Mouse (Mus musculus): ENCODE measurements at regions not wholly inside any gene's neighbourhood (a gene's known extent, or its start where the extent isn't known, plus 50 kb on each side); places are given as distances from the start of the nearest gene placed in this dataset.

DNA sequence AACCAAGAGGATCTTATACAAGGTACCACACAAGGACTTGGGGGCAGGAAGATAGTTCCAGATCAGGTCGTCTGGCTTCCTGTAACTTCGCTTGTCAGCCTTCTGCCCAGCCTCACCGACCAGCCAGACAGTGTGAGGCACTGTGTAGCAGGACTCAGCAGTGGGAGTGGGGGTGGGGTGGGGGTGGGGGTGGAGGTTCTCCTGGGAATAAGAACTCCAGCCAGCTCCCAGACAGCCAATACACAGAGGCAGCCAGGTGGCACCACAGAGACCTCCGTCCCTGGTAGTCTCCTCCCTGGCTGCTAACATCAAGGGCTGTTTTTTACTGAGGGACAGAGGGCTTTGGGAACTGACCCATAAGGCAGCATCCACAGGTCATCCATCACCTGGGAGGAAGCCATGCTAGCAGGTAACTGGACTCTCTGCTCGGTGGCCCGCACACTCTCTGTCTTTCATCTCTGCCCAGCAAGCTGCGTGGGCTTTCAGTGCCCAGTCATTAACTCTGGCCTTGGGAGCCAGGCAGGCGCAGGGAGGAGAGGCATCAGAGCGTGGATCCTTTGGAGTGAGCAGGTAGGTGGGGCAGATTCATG lies 60.3 kb upstream of the Wnt4 start:
- Histone ChIP-seq H3K4me3 (no peak overlapping the region), H3K27me3 (ENCODE audit: insufficient read depth, poor library complexity, severe bottlenecking) (no peaks in the 10 kb centered on the region), H3K9me3 (0 out of 2 replicates have a peak, but pooled peaks cover 5% of the 10 kb centered on the region), H3K27ac (peak overlapping the region; percentile 12; the same call in 1 of the 2 replicates), H3K4me1 (peaks cover 34% of the 10 kb centered on the region), H3K36me3 (no peaks in the 10 kb centered on the region)
- DNase-seq (ENCODE audit: low spot score) = no peak
- WGBS = 59% methylated on average over 9 of the region's 9 CpGs

DNA sequence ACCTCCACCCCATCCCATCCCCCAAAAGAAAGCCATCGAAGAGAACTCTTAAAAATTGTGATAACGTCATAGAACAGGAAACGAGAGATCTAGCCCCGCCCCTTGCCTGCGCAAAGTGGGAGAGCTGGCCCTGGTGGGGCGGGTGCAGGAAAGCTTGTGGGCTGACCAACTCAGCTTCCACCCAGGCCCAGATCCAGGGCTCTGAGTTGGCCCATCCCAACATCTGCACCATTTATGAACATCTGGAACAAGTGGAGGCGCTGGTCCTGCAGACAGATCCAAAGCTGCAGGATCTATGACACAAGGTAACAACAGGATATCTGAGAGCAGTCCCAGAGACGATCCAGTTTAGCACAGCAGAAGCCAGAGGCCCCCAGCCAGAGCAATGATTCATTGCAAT lies 62.7 kb upstream of the Wnt4 start:
- no peak for DNase-seq (ENCODE audit: low spot score)
- Histone ChIP-seq H3K4me1 (peaks cover 44% of the 10 kb centered on the region), H3K36me3 (no peaks in the 10 kb centered on the region), H3K4me3 (no peak overlapping the region), H3K27ac (no peak overlapping the region), H3K9me3 (no peaks in the 10 kb centered on the region), H3K27me3 (ENCODE audit: insufficient read depth, poor library complexity, severe bottlenecking) (peaks cover 12% of the 10 kb centered on the region; the same call in 1 of the 2 replicates)
- WGBS = 76% methylated on average over 8 of the region's 8 CpGs

DNA sequence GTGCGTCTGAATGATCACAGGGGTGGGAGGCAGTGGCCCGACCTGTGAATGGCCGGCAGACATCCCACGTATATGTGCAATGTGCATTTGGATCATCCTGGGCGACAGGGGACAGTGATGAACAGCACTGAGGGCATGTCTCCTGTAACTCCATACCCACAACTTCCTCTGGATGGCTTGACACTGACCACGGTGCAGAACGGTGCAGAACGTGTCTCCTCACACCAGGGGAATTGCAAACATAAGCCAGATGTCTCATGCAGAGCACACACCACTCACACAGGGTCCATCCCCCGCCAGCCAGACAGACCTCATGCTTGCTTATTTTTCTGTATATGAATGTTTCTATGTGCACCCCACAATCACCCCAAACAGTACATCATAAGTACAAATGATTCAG lies 64.4 kb upstream of the Wnt4 start:
- Histone ChIP-seq H3K27me3 (ENCODE audit: insufficient read depth, poor library complexity, severe bottlenecking) (peaks cover 12% of the 10 kb centered on the region; the same call in 1 of the 2 replicates), H3K27ac (no peak overlapping the region), H3K9me3 (no peaks in the 10 kb centered on the region), H3K4me1 (peaks cover 49% of the 10 kb centered on the region), H3K4me3 (no peak overlapping the region), H3K36me3 (no peaks in the 10 kb centered on the region)
- WGBS = 63% methylated on average over 9 of the region's 9 CpGs
- DNase-seq (ENCODE audit: low spot score) = no peak

DNA sequence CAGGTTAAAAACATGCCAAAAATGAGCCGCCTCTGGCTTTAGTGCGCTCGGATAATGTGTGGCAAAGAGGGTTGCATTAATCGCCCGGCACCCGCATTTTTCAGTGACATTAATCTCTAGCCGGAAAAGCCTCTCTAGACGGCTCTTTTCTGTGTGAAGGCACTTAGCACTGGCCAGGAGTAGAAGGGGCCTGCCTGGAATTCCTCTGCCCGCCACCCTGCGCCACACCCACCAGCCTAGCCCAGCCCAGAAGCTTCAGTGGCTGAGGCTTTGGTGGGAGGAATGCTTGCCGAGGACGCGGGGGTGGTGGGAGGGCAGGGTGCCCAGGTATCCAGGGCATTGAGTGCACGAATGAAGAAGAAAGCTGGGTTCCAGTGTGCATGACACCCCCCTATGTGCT lies 65.2 kb upstream of the Wnt4 start:
- Histone ChIP-seq H3K4me3 (peak overlapping the region; percentile 31), H3K4me1 (peaks cover 50% of the 10 kb centered on the region), H3K27me3 (ENCODE audit: insufficient read depth, poor library complexity, severe bottlenecking) (peaks cover 12% of the 10 kb centered on the region; the same call in 1 of the 2 replicates), H3K9me3 (no peaks in the 10 kb centered on the region), H3K27ac (peak overlapping the region; percentile 39; the same call in 1 of the 2 replicates), H3K36me3 (no peaks in the 10 kb centered on the region)
- DNase-seq (ENCODE audit: low spot score) = peak; percentile 81
- WGBS = 29% methylated on average over 14 of the region's 14 CpGs

DNA sequence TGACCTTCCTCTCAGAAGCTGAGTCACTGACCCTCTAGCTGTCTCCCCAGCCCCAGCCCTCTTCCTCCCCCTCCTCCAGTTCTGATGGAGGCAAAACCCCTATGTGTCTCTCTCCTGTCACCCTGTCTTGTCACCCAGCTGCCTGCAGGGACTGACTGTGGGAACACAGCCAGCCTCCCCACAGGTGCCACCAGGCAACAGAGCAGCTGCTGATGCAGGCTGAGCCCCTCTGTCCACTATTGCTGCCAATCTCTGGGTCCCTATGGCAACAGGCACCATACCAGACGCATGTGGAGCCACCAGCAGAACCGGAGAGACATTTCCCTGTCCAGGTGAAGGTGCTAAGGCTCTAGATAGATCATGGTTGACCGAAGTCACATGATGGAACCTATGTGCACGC lies 66.0 kb upstream of the Wnt4 start:
- Histone ChIP-seq H3K27me3 (ENCODE audit: insufficient read depth, poor library complexity, severe bottlenecking) (peaks cover 12% of the 10 kb centered on the region; the same call in 1 of the 2 replicates), H3K4me3 (no peak overlapping the region), H3K9me3 (no peaks in the 10 kb centered on the region), H3K27ac (peak overlapping the region; percentile 39), H3K36me3 (no peaks in the 10 kb centered on the region), H3K4me1 (peaks cover 46% of the 10 kb centered on the region)
- no peak for DNase-seq (ENCODE audit: low spot score)
- WGBS = 69% methylated on average over 4 of the region's 4 CpGs

DNA sequence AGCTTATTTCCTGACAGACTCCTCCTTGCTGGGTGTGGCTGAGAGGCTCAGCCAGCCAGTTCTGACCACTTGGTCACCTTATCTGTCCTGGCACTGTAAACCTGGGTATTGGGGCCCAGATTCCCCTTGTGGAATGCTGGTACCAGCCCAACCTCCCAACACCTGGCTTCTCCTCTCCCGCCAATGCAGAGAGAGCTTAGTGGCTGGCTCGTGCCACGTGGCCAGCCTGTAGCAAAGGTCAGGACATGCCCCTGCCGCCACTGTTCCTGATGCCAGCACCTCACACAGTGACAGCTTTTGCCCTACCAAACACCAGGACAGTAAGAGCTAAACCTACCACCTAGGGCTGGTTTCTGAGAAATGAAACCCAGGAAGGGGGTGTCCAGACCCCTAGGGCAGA lies 66.8 kb upstream of the Wnt4 start:
- Histone ChIP-seq H3K36me3 (no peaks in the 10 kb centered on the region), H3K4me1 (peaks cover 48% of the 10 kb centered on the region), H3K27ac (no peak overlapping the region), H3K9me3 (no peaks in the 10 kb centered on the region), H3K27me3 (ENCODE audit: insufficient read depth, poor library complexity, severe bottlenecking) (peaks cover 12% of the 10 kb centered on the region; the same call in 1 of the 2 replicates), H3K4me3 (no peak overlapping the region)
- WGBS = 77% methylated on average over 4 of the region's 4 CpGs
- DNase-seq (ENCODE audit: low spot score) = no peak

DNA sequence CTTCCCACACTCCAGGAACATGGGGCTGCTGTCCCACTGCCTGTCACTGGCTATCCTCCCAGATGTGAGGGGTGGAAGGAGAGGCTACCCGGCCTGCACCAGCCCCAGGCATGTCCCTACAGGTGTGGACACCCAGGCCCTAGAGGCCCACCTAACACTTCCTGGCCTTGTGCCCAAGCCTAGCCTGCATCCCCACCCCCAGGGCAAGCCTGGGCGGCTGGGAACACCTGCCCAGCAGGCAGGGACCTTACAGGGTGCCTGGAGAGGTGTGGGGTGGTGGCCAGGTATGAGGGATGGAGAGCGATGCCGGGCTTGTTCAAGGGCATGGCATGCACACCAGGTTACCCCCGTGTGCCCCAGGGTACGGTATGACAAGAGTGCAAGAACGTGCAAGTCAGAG lies 76.3 kb upstream of the Wnt4 start:
- no peak for DNase-seq (ENCODE audit: low spot score)
- Histone ChIP-seq H3K27ac (no peak overlapping the region), H3K4me1 (peaks cover 13% of the 10 kb centered on the region), H3K4me3 (no peak overlapping the region), H3K36me3 (no peaks in the 10 kb centered on the region), H3K27me3 (ENCODE audit: insufficient read depth, poor library complexity, severe bottlenecking) (peaks cover 54% of the 10 kb centered on the region), H3K9me3 (no peaks in the 10 kb centered on the region)
- WGBS = 79% methylated on average over 7 of the region's 7 CpGs

DNA sequence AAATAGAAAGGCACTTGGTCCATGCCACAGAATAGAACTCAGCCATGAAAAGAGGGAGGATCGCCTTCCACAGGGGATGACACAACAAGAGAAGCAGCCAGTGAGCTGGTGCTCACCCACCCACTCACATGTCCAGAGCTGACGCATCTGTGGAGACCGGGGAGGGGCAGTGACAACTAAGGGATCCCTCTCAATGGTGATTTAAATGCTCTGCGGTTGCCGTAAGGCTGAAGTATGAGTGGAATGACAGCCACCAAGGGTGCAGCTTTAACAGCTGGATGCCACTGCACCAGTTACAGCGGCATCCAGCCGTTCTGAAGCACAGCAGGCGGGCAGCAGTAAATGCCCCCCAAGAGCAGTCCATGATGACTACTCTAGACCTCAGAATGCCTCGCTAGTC lies 76.9 kb upstream of the Wnt4 start:
- H3K4me1 ChIP-seq = peaks cover 10% of the 10 kb centered on the region
- no peaks in the 10 kb centered on the region for H3K36me3 ChIP-seq
- H3K9me3 ChIP-seq = no peaks in the 10 kb centered on the region
- H3K27me3 ChIP-seq (ENCODE audit: insufficient read depth, poor library complexity, severe bottlenecking) = peaks cover 54% of the 10 kb centered on the region
- DNase-seq (ENCODE audit: low spot score) = no peak
- H3K4me3 ChIP-seq = no peak overlapping the region
- 61% methylated on average over 9 of the region's 9 CpGs for WGBS
- H3K27ac ChIP-seq = no peak overlapping the region

DNA sequence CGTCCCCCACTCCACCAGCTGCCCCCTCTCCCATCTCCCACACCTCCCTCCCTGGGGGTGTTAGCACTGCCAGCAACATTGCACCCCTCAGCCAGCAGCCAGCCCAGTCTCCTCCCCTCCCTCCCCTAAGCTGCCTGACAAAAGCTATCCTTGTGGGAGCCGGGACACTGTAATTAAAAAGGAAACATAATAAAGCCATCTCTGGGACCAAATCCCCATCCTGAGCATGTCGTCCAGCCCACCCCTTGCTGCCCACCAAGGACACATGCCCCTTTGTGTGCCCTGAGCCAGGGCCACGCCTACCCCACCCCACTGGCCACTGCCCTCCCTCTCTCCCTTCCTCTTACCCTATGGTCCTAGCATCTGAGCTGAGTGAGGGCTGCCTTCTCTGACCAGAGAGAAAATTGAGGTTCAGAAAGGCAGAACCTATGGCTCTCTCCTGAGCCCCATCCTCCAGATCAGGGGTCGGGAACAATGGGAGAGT lies 80.8 kb upstream of the Wnt4 start:
- Histone ChIP-seq H3K36me3 (no peaks in the 10 kb centered on the region), H3K4me1 (peaks cover 9% of the 10 kb centered on the region; the same call in 1 of the 2 replicates), H3K4me3 (no peak overlapping the region), H3K9me3 (no peaks in the 10 kb centered on the region), H3K27me3 (ENCODE audit: insufficient read depth, poor library complexity, severe bottlenecking) (peaks cover 68% of the 10 kb centered on the region), H3K27ac (no peak overlapping the region)
- DNase-seq (ENCODE audit: low spot score) = no peak
- 46% methylated on average over 5 of the region's 5 CpGs for WGBS

DNA sequence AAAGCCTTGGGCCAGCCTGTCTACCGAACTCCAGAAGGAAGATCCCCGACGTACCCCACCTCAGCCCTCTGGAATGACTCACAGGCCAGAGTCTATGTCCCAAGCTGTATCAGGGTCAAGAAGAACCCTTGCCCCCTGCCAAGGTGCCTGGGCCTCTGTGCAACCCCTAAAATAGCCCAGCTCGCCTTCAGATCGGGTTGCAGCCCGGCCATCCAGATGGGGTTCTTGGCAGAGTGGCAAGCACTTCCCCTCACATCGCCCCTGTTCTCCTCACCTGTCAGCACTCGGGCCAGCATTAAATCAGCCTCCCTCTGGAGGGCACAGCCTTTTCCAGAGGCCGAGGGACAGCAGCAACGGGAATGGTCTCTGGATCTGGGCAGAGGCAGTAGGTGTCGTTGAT lies 83.2 kb upstream of the Wnt4 start:
- H3K9me3 ChIP-seq = no peaks in the 10 kb centered on the region
- no peak overlapping the region for H3K27ac ChIP-seq
- peaks cover 47% of the 10 kb centered on the region for H3K27me3 ChIP-seq (ENCODE audit: insufficient read depth, poor library complexity, severe bottlenecking)
- H3K4me1 ChIP-seq = peaks cover 17% of the 10 kb centered on the region
- no peak overlapping the region for H3K4me3 ChIP-seq
- DNase-seq (ENCODE audit: low spot score) = no peak
- no peaks in the 10 kb centered on the region for H3K36me3 ChIP-seq
- WGBS = 62% methylated on average over 11 of the region's 11 CpGs

DNA sequence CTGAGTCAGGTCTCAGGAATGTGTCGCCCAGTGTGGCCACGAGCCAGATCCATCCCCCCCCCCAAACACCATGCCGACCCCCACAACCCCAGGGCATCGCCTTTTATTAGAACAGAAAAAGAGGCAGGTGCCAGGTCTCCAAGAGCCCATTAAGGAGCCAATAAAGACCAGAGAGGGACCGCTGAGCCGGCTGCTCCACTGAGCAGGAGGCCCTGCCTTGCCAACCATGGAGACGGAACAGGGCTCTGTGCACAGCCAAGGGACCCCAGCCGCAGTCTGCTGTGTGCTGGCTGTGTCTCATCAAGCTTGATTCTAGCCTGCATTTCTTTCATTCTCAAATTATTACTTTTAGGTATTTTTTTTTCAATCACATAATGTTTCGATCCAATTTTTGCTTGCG lies 86.7 kb upstream of the Wnt4 start:
- Histone ChIP-seq H3K27ac (no peak overlapping the region), H3K27me3 (ENCODE audit: insufficient read depth, poor library complexity, severe bottlenecking) (peaks cover 20% of the 10 kb centered on the region), H3K36me3 (no peaks in the 10 kb centered on the region), H3K4me3 (no peak overlapping the region), H3K4me1 (peaks cover 24% of the 10 kb centered on the region), H3K9me3 (no peaks in the 10 kb centered on the region)
- 79% methylated on average over 10 of the region's 10 CpGs for WGBS
- no peak for DNase-seq (ENCODE audit: low spot score)

DNA sequence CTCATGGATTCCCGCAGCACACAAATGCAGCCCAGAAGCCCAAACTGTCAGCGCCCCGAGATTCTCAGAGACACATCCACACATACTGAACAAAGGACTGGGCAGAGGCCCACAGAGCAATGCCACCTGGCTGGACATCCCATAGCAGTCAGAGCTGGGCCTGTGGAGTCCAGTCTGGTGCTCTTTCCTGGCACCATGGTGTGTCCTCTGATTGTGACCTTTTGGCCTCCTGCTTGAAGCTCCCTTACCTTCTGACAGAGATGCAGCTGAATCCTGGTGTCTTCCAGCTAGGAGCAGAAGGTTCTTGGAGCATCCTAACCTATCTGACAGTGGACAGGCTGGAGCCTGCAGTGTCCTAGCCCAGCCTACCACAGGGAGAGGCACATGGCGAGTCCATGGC lies 87.5 kb upstream of the Wnt4 start:
- peaks cover 24% of the 10 kb centered on the region for H3K4me1 ChIP-seq
- no peak overlapping the region for H3K4me3 ChIP-seq
- peaks cover 14% of the 10 kb centered on the region for H3K27me3 ChIP-seq (ENCODE audit: insufficient read depth, poor library complexity, severe bottlenecking)
- 88% methylated on average over 4 of the region's 4 CpGs for WGBS
- no peak overlapping the region for H3K27ac ChIP-seq
- DNase-seq (ENCODE audit: low spot score) = no peak
- no peaks in the 10 kb centered on the region for H3K9me3 ChIP-seq
- no peaks in the 10 kb centered on the region for H3K36me3 ChIP-seq

DNA sequence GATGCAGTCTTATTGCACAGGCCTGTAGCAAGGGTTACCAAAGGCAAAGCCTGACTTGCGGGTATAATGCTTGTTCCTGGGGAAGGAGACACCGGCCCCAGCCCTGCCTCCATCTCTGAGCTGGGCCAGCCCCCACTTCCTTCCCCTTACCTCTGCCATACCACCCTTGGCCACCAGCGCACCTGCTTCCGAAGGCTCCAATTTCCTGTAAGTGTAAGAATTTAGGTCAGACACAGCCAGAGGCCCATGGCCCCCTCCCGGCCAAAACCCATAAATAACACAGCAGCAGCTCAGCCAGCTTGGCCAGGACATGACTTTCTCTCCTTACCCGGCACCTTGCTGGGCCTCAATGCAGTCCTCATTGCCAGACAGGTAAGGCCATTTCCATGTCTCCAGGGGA lies 88.2 kb upstream of the Wnt4 start:
- Histone ChIP-seq H3K4me3 (no peak overlapping the region), H3K4me1 (peaks cover 26% of the 10 kb centered on the region), H3K9me3 (no peaks in the 10 kb centered on the region), H3K27me3 (ENCODE audit: insufficient read depth, poor library complexity, severe bottlenecking) (peaks cover 6% of the 10 kb centered on the region), H3K36me3 (no peaks in the 10 kb centered on the region), H3K27ac (no peak overlapping the region)
- DNase-seq (ENCODE audit: low spot score) = no peak
- 54% methylated on average over 6 of the region's 6 CpGs for WGBS

DNA sequence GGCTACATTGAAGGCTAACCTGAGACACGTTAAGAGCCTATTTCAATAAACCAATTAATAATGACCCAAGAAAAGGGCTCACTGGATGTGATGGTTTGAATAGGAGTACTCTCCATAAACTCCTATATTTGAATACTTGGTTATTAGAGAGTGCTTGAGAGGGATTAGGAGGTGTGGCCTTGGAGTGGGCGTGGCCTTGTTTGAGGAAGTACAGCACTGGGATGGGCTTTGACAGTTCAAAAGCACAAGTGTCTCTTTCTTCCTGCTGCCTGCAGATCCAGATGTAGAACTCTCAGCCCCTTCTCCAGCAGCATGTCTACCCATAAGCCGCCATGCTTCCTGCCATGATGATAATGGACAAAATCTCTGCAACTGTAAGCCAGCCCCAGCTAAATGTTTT lies 89.7 kb upstream of the Wnt4 start:
- Histone ChIP-seq H3K27me3 (ENCODE audit: insufficient read depth, poor library complexity, severe bottlenecking) (peaks cover 4% of the 10 kb centered on the region), H3K4me3 (no peak overlapping the region), H3K9me3 (no peaks in the 10 kb centered on the region), H3K4me1 (peaks cover 23% of the 10 kb centered on the region), H3K36me3 (no peaks in the 10 kb centered on the region), H3K27ac (no peak overlapping the region)
- WGBS = 62% methylated on average over 3 of the region's 3 CpGs
- no peak for DNase-seq (ENCODE audit: low spot score)

Measured in heart, embryonic 10.5 days (tissue).